Mouse (Mus musculus): ENCODE measurements around the gene Crtc1. TPM values are rescaled to one million over a fixed set of nuclear protein-coding genes. Genes with fewer than 3 reads are reported as not detected.
A peak's percentile ranks its signal among the peaks of the same experiment; 100 is the strongest.

Crtc1 gene
- 26.7 and 29.9 TPM in 2 replicates for polyA plus RNA-seq (2015; fragmentation: Nextera tagmentation; extraction: Ambion mirVana)

GRCm38 (mm10) chr8:70439055-70439847, at the start of gene Crtc1:
Crtc1 (minus strand) TSS chr8:70439579.
- H3K9ac ChIP-seq, result peak within 1 kb of the TSS; percentile 72
- peak within 1 kb of the TSS; percentile 90 for H3K4me2 ChIP-seq (replicated peaks)
- H3K4me3 ChIP-seq, result peak within 1 kb of the TSS; percentile 65
- H3K4me1 ChIP-seq, result peaks cover 25% of the 10 kb centered on the region
- H3K9me3 ChIP-seq, result no peaks in the 10 kb centered on the region
- ATAC-seq (ENCODE audit: low FRiP score, low read depth), result peak; percentile 97
- no peak within 1 kb of the TSS for H3K27ac ChIP-seq
- H3K27me3 ChIP-seq, result no peaks in the 10 kb centered on the region
- H3K36me3 ChIP-seq, result no peaks in the 10 kb centered on the region; the same call in 1 of the 2 replicates
- WGBS, result under 1% methylated on average over 68 of the region's 70 CpGs

GRCm38 (mm10) chr8:70488931-70489470, 49.6 kb upstream of the Crtc1 start:
- H3K4me2 ChIP-seq (replicated peaks), result peak overlapping the region; percentile 90
- no peaks in the 10 kb centered on the region for H3K9me3 ChIP-seq
- peaks cover 87% of the 10 kb centered on the region for H3K27me3 ChIP-seq
- H3K27ac ChIP-seq, result no peak overlapping the region
- peak overlapping the region; percentile 54 for H3K9ac ChIP-seq
- peak overlapping the region; percentile 37 for H3K4me3 ChIP-seq
- no peak for ATAC-seq (ENCODE audit: low FRiP score, low read depth)
- H3K36me3 ChIP-seq, result no peaks in the 10 kb centered on the region
- H3K4me1 ChIP-seq, result peaks cover 76% of the 10 kb centered on the region
- WGBS, result 3% methylated on average over 14 of the region's 14 CpGs

GRCm38 (mm10) chr8:70487993-70488796, 48.8 kb upstream of the Crtc1 start:
- WGBS, result 4% methylated on average over 55 of the region's 55 CpGs
- ATAC-seq (ENCODE audit: low FRiP score, low read depth), result no peak

GRCm38 (mm10) chr8:70486941-70487520, 47.7 kb upstream of the Crtc1 start, which contains the start of gene Tmem59l:
Tmem59l (minus strand) TSS chr8:70487358.
- no peak for ATAC-seq (ENCODE audit: low FRiP score, low read depth)
- peak within 1 kb of the TSS; percentile 62 for H3K9ac ChIP-seq
- no peak within 1 kb of the TSS for H3K27ac ChIP-seq
- peaks cover 67% of the 10 kb centered on the region for H3K27me3 ChIP-seq
- peak within 1 kb of the TSS; percentile 90 for H3K4me2 ChIP-seq (replicated peaks)
- no peaks in the 10 kb centered on the region for H3K36me3 ChIP-seq
- H3K4me3 ChIP-seq, result peak within 1 kb of the TSS; percentile 40
- no peaks in the 10 kb centered on the region for H3K9me3 ChIP-seq
- H3K4me1 ChIP-seq, result peaks cover 58% of the 10 kb centered on the region
- WGBS, result 9% methylated on average over 32 of the region's 33 CpGs

More at GRCm38 (mm10) chr8:70487993-70488796, 48.8 kb upstream of the Crtc1 start:
- Histone ChIP-seq H3K27me3 (peaks cover 79% of the 10 kb centered on the region), H3K4me1 (peaks cover 68% of the 10 kb centered on the region), H3K4me2 (replicated peaks) (peak overlapping the region; percentile 90), H3K27ac (no peak overlapping the region), H3K36me3 (no peaks in the 10 kb centered on the region), H3K9me3 (no peaks in the 10 kb centered on the region), H3K4me3 (peak overlapping the region; percentile 35), H3K9ac (peak overlapping the region; percentile 43)

- peak overlapping the region; percentile 70; the same call in 1 of the 2 replicates for H3K4me2 ChIP-seq (replicated peaks)
- no peaks in the 10 kb centered on the region for H3K9me3 ChIP-seq
- no peak overlapping the region for H3K4me3 ChIP-seq
- 56% methylated on average over 7 of the region's 7 CpGs for WGBS
- 0 out of 2 replicates have a peak overlapping the region, but pooled peaks have one; percentile 19 for H3K9ac ChIP-seq
- no peak for ATAC-seq (ENCODE audit: low FRiP score, low read depth)
- peaks cover 50% of the 10 kb centered on the region for H3K4me1 ChIP-seq
- no peak overlapping the region for H3K27ac ChIP-seq
- no peaks in the 10 kb centered on the region for H3K36me3 ChIP-seq
- peaks cover 59% of the 10 kb centered on the region for H3K27me3 ChIP-seq
Measured at GRCm38 (mm10) chr8:70486191-70486681, 46.9 kb upstream of the Crtc1 start.

GRCm38 (mm10) chr8:70482943-70483342, 43.6 kb upstream of the Crtc1 start:
- Histone ChIP-seq H3K36me3 (no peaks in the 10 kb centered on the region), H3K4me1 (peaks cover 18% of the 10 kb centered on the region), H3K4me3 (no peak overlapping the region), H3K4me2 (replicated peaks) (no peak overlapping the region), H3K27me3 (peaks cover 27% of the 10 kb centered on the region), H3K9ac (no peak overlapping the region), H3K27ac (no peak overlapping the region), H3K9me3 (no peaks in the 10 kb centered on the region)
- 72% methylated on average over 2 of the region's 2 CpGs for WGBS
- ATAC-seq (ENCODE audit: low FRiP score, low read depth), result no peak

GRCm38 (mm10) chr8:70481908-70482307, 42.5 kb upstream of the Crtc1 start:
- no peak overlapping the region for H3K9ac ChIP-seq
- peaks cover 18% of the 10 kb centered on the region for H3K4me1 ChIP-seq
- H3K4me2 ChIP-seq (replicated peaks), result no peak overlapping the region
- no peak overlapping the region for H3K4me3 ChIP-seq
- H3K36me3 ChIP-seq, result no peaks in the 10 kb centered on the region
- 77% methylated on average over 3 of the region's 3 CpGs for WGBS
- H3K9me3 ChIP-seq, result no peaks in the 10 kb centered on the region
- peaks cover 19% of the 10 kb centered on the region for H3K27me3 ChIP-seq
- no peak overlapping the region for H3K27ac ChIP-seq
- no peak for ATAC-seq (ENCODE audit: low FRiP score, low read depth)

GRCm38 (mm10) chr8:70477269-70477982, 38.0 kb upstream of the Crtc1 start:
- WGBS, result 2% methylated on average over 21 of the region's 21 CpGs
- H3K9ac ChIP-seq, result no peak overlapping the region
- ATAC-seq (ENCODE audit: low FRiP score, low read depth), result peak; percentile 21

GRCm38 (mm10) chr8:70476333-70477268, 37.2 kb upstream of the Crtc1 start, which contains the start of gene Klhl26:
Klhl26 (minus strand) TSS chr8:70476968.
- ATAC-seq (ENCODE audit: low FRiP score, low read depth), result peak; percentile 92
- Histone ChIP-seq H3K9ac (peak within 1 kb of the TSS; percentile 89), H3K27ac (no peak within 1 kb of the TSS), H3K4me2 (replicated peaks) (peak within 1 kb of the TSS; percentile 70), H3K9me3 (no peaks in the 10 kb centered on the region), H3K4me3 (peak within 1 kb of the TSS; percentile 74), H3K4me1 (peaks cover 23% of the 10 kb centered on the region), H3K36me3 (peaks cover 4% of the 10 kb centered on the region; the same call in 1 of the 2 replicates), H3K27me3 (no peaks in the 10 kb centered on the region)
- under 1% methylated on average over 53 of the region's 53 CpGs for WGBS

More at GRCm38 (mm10) chr8:70477269-70477982, 38.0 kb upstream of the Crtc1 start:
- Histone ChIP-seq H3K4me3 (peak overlapping the region; percentile 74), H3K27ac (no peak overlapping the region), H3K36me3 (peaks cover 4% of the 10 kb centered on the region; the same call in 1 of the 2 replicates), H3K4me2 (replicated peaks) (peak overlapping the region; percentile 70), H3K4me1 (peaks cover 23% of the 10 kb centered on the region), H3K27me3 (no peaks in the 10 kb centered on the region), H3K9me3 (no peaks in the 10 kb centered on the region)

- peaks cover 43% of the 10 kb centered on the region for H3K4me1 ChIP-seq
- H3K4me2 ChIP-seq (replicated peaks), result no peak overlapping the region
- 95% methylated on average over 7 of the region's 7 CpGs for whole genome bisulfite sequencing
- no peak overlapping the region for H3K4me3 ChIP-seq
- no peaks in the 10 kb centered on the region for H3K9me3 ChIP-seq
- ATAC-seq (ENCODE audit: low FRiP score, low read depth), result no peak
- peaks cover 9% of the 10 kb centered on the region for H3K36me3 ChIP-seq
- no peaks in the 10 kb centered on the region for H3K27me3 ChIP-seq
- H3K9ac ChIP-seq, result no peak overlapping the region
- no peak overlapping the region for H3K27ac ChIP-seq
Measured at GRCm38 (mm10) chr8:70471856-70472255, 32.5 kb upstream of the Crtc1 start.

Measured in limb, embryonic 13.5 days (tissue).